In the genomic region with DNA sequence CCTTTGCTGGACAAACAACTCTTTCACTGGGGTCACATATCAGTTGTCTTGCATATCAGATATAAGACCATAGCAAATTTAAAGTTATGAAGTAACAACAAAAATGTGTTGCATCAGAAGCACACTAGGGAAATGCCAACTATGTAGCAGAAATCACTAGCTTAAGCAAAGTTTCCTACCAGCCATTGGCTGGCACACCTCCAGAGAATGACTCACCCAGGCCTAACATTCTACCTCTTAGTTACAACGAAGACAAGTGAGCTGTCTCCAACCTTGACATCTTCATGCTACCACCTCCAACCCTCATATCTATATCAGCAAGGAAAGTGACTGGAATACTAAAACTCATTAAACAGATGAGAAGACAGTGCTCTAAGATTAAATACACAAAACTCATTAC, we compare ENCODE assay signal across 12 mouse cellular contexts. TPM values are rescaled to one million over a fixed set of nuclear protein-coding genes. Genes with fewer than 3 reads are reported as not detected.
DNase-seq lines count a peak whose midpoint lies in the region; ATAC-seq lines count a peak whose summit lies in the region.
"Had no signal": no experiment of that assay in that cellular context is flagged by ENCODE, and none has a peak within 500 bp of the region (broad histone marks: within the 10 kb centered on the region; RNA-seq: fewer than 3 reads in every experiment).

No protein-coding gene starts in this region.

- H3K27me3 ChIP-seq in kidney, embryonic 15.5 days, result no peaks in the 10 kb centered on the region
- no peaks in the 10 kb centered on the region for H3K27me3 ChIP-seq in forebrain, embryonic 15.5 days
- H3K27me3 ChIP-seq in hindbrain, embryonic 16.5 days (replicated peaks; ENCODE audit: control insufficient read depth, insufficient read depth, low read length), result no peaks in the 10 kb centered on the region
- H3K27me3 ChIP-seq: embryonic facial prominence, embryonic 13.5 days had no signal

- 25% methylated on average over 1 of the region's 1 CpGs for WGBS in kidney, embryonic 15.5 days
- WGBS in forebrain, embryonic 15.5 days, result 64% methylated on average over 1 of the region's 1 CpGs
- WGBS in hindbrain, embryonic 16.5 days, result 61% methylated on average over 1 of the region's 1 CpGs

- H3K36me3 ChIP-seq in kidney, embryonic 15.5 days, result no peaks in the 10 kb centered on the region
- no peaks in the 10 kb centered on the region for H3K36me3 ChIP-seq in forebrain, embryonic 15.5 days
- H3K36me3 ChIP-seq in hindbrain, embryonic 16.5 days (ENCODE audit: control insufficient read depth, insufficient read depth, low read length), result no peaks in the 10 kb centered on the region
- H3K36me3 ChIP-seq: embryonic facial prominence, embryonic 13.5 days; heart, embryonic 10.5 days had no signal

- H3K27ac ChIP-seq in kidney, embryonic 15.5 days, result no peak overlapping the region
- H3K27ac ChIP-seq in forebrain, embryonic 15.5 days (replicated peaks), result no peak overlapping the region
- H3K27ac ChIP-seq in hindbrain, embryonic 16.5 days (ENCODE audit: low read depth, low read length), result no peak overlapping the region
- H3K27ac ChIP-seq: embryonic facial prominence, embryonic 13.5 days; heart, embryonic 10.5 days had no signal

- DNase-seq in kidney, postnatal 4 days, result peak; percentile 18 to 24
- DNase-seq in adrenal gland, adult 18-20 months (ENCODE audit: low spot score in 2 of 2), result peak; percentile 74 to 89
- DNase-seq: thymus, postnatal 14 days had no signal

- H3K4me2 ChIP-seq in kidney, embryonic 15.5 days, result no peak overlapping the region
- no peak overlapping the region for H3K4me2 ChIP-seq in forebrain, embryonic 15.5 days (replicated peaks)
- H3K4me2 ChIP-seq in hindbrain, embryonic 16.5 days (ENCODE audit: low read length), result no peak overlapping the region
- H3K4me2 ChIP-seq: embryonic facial prominence, embryonic 13.5 days had no signal

- no peak overlapping the region for H3K9ac ChIP-seq in kidney, embryonic 15.5 days
- no peak overlapping the region for H3K9ac ChIP-seq in forebrain, embryonic 15.5 days (replicated peaks)
- H3K9ac ChIP-seq in hindbrain, embryonic 16.5 days (ENCODE audit: low read depth, low read length), result no peak overlapping the region
- H3K9ac ChIP-seq: embryonic facial prominence, embryonic 13.5 days had no signal

- H3K9me3 ChIP-seq in kidney, embryonic 15.5 days (replicated peaks), result no peaks in the 10 kb centered on the region
- H3K9me3 ChIP-seq in forebrain, embryonic 15.5 days, result no peaks in the 10 kb centered on the region
- H3K9me3 ChIP-seq in hindbrain, embryonic 16.5 days (ENCODE audit: control insufficient read depth, low read length), result 0 out of 2 replicates have a peak, but pooled peaks cover 2% of the 10 kb centered on the region
- H3K9me3 ChIP-seq: embryonic facial prominence, embryonic 13.5 days; heart, embryonic 10.5 days had no signal

- no peaks in the 10 kb centered on the region for H3K4me1 ChIP-seq in kidney, embryonic 15.5 days
- no peaks in the 10 kb centered on the region for H3K4me1 ChIP-seq in forebrain, embryonic 15.5 days
- H3K4me1 ChIP-seq in hindbrain, embryonic 16.5 days (ENCODE audit: control insufficient read depth, insufficient read depth, low read depth, low read length), result no peaks in the 10 kb centered on the region
- H3K4me1 ChIP-seq: embryonic facial prominence, embryonic 13.5 days had no signal

- no peak for ATAC-seq in kidney, embryonic 15.5 days (replicated peaks; ENCODE audit: low FRiP score)
- peak; percentile 39 for ATAC-seq in CD4-positive, CD25-positive, alpha-beta regulatory T cell, adult 4 months
- ATAC-seq in inflammation-experienced regulatory T-cells, adult 6 months, result peak; percentile 38
- no peak for ATAC-seq in forebrain, embryonic 15.5 days (replicated peaks)
- no peak for ATAC-seq in erythroid progenitor cell, adult 5-6 weeks (replicated peaks; ENCODE audit: low FRiP score, poor library complexity, severe bottlenecking)
- ATAC-seq in hindbrain, embryonic 16.5 days, result no peak

- H3K4me3 ChIP-seq in kidney, embryonic 15.5 days (replicated peaks), result no peak overlapping the region
- H3K4me3 ChIP-seq in forebrain, embryonic 15.5 days, result no peak overlapping the region
- no peak overlapping the region for H3K4me3 ChIP-seq in hindbrain, embryonic 16.5 days (ENCODE audit: low read length)
- H3K4me3 ChIP-seq: embryonic facial prominence, embryonic 13.5 days; heart, embryonic 10.5 days had no signal

RNA-seq across cellular contexts. Expression of a gene that starts 9.6 kb away (rescaled TPM):
- polyA plus RNA-seq in kidney, embryonic 15.5 days (2015; fragmentation: Nextera tagmentation; extraction: Ambion mirVana), result 0.09 and 0.10 TPM in 2 replicates
- polyA plus RNA-seq in CD4-positive, CD25-positive, alpha-beta regulatory T cell, adult 4 months (2017; shearing (Covaris generic)), result not detected
- under 1 TPM; 0.23 to 0.45 TPM for total RNA-seq in adrenal gland, adult 18-20 months (2021)
- polyA plus RNA-seq in inflammation-experienced regulatory T-cells, adult 6 months (2017; shearing (Covaris generic)), result not detected
- polyA plus RNA-seq in forebrain, embryonic 15.5 days (2015; fragmentation: Nextera tagmentation; extraction: Ambion mirVana), result 0.05 and 0.06 TPM in 2 replicates
- total RNA-seq in erythroid progenitor cell, adult 5-6 weeks (2015; ENCODE audit: low replicate concordance), result 0.36 and 0.42 TPM in 2 replicates
- total RNA-seq in erythroid progenitor cell, adult 5-6 weeks (2017; ENCODE audit: low replicate concordance), result not detected in 2 replicates
- 0.04 and 0.06 TPM in 2 replicates for polyA plus RNA-seq in hindbrain, embryonic 16.5 days (2015; fragmentation: Nextera tagmentation; extraction: Ambion mirVana)
- polyA plus RNA-seq: spleen, adult 2 months had no signal

Comparison
In these comparisons a context has a peak if more than half of its experiments do, and no peak if none do; other contexts are left out.
1. ATAC-seq: peak in CD4-positive, CD25-positive, alpha-beta regulatory T cell, adult 4 months (single experiment) and inflammation-experienced regulatory T-cells, adult 6 months (single experiment); none in kidney, embryonic 15.5 days (single experiment), forebrain, embryonic 15.5 days (single experiment), erythroid progenitor cell, adult 5-6 weeks (single experiment) and hindbrain, embryonic 16.5 days (single experiment).